17 mouse cellular contexts compared by ENCODE assay signal in genomic region chrX:168189563-168189962, GRCm38 (mm10).
"Had no signal": no experiment of that assay in that cellular context is flagged by ENCODE, and none has a peak within 500 bp of the region (broad histone marks: within the 10 kb centered on the region; RNA-seq: fewer than 3 reads in every experiment).

No protein-coding gene starts in this region.

- H3K4me1 ChIP-seq: limb, embryonic 10.5 days; limb, embryonic 13.5 days; liver, embryonic 12.5 days; liver, embryonic 15.5 days had no signal

- H3K4me3 ChIP-seq: layer of hippocampus, adult 2 months; limb, embryonic 10.5 days; limb, embryonic 13.5 days; liver, embryonic 12.5 days; liver, embryonic 15.5 days had no signal

- DNase-seq: kidney, adult 2 months; kidney, postnatal 25 days; layer of hippocampus, adult 9-11 months; liver; lung, embryonic 14.5 days; midbrain, embryonic 14.5 days; right cerebral cortex, adult 18-20 months; right cerebral cortex, postnatal 14 days; thymus, adult 18-20 months; thymus, postnatal 14 days; thymus, postnatal 4 days had no signal

- ATAC-seq: intestine, postnatal 0 days; liver, embryonic 12.5 days had no signal
